Mouse (Mus musculus) mouse embryonic stem cell (cell line): Measurements from ENCODE around the gene Kifc5b.
"Not testable (repeated sequence)": the region's sequence is repeated elsewhere in the genome, so short reads cannot be mapped to it uniquely, and the experiment has no call there.

ENCODE experiments used
- in situ Hi-C, 2 experiments: fragments of 300-500 bp; cut with MboI; formaldehyde crosslinking; loops; 1 replicate in 1 of 2; 3 replicates in 1 of 2; pipeline ENCODE4 v1.14.3; 2019 to 2020; ENCODE audit warnings: low sequenced_read_pairs in 2 of 2, low pct_unique_long_range_greater_than_20kb in 1 of 2, mixed read lengths in 1 of 2; ENCODE audit not compliant: unreplicated experiment in 1 of 2

The Kifc5b gene

DNA sequence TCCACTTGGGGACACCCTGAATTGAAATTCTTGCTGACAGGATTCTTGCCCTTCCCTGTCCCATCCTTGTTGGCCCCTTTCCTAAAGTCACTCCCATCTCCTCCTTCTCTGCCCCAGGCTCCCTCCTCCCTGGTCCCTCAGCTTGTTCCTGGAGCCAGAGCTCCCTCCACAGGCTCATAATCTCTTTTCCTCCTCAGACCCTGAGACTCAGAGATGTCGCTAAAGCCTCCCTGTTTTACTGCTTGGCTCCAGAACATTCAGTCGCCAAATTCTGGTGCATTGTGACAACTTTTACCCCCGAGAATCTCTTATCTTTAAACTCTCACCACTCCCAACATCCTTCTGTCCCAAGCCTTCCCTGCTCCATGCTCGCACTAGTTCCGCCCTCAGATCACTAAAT lies 12.6 kb upstream of the Kifc5b start:
- in situ Hi-C loops = no loop called here

- in situ Hi-C loops = not testable (repeated sequence)
Observed at GRCm38 (mm10) chr17:26907506-26907905, 9.4 kb upstream of the Kifc5b start.

- in situ Hi-C loops = no loop called here
Observed at GRCm38 (mm10) chr17:26915248-26915647, 1.6 kb upstream of the Kifc5b start.

DNA sequence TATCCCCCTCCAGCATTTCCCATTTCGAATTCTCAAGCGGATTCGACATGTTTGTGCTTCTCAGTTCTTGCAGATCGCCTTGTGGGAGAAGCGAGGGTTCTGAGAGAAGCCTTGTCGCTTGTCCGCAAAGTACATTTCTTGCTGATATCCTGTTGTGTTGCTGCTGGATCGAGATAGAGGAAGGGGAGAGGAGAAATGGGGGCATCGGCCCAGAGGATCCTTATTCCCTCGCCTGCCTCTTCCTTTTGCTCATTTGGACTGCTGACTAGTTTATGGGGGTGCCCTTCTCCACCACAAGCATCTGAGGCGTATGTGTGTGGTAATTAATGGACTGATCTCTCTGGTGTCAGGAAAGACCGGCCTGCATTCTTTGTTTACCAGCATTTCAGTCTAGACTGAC lies 669 bp downstream of the Kifc5b start:
- in situ Hi-C loops = not testable (repeated sequence)

- in situ Hi-C loops = no loop called here
Observed at GRCm38 (mm10) chr17:26918343-26918742, 1.5 kb downstream of the Kifc5b start.

- in situ Hi-C loops = not testable (repeated sequence)
Observed at GRCm38 (mm10) chr17:26919516-26919915, 2.6 kb downstream of the Kifc5b start.

DNA sequence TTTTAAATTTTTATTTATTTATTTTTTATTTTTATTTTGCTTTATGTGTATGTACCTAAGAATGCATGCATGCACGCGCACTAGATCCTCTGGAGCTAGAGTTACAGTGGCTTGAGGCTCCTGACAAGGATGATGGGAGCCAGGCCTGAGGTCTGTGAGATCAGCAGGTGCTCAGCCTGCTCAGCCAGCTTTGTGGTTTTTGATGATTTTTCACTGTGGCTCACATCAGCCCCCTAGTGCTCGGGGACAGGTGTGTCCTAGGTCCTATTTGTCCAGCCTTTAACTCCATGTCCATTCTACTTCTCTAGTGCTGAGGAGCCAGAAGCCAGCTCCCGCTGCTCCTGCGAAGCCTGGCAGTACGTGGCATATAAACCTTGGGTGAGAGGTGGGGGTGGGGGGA lies 5.5 kb downstream of the Kifc5b start:
- in situ Hi-C loops = not testable (repeated sequence)

- in situ Hi-C loops = not testable (repeated sequence)
Observed at GRCm38 (mm10) chr17:26925414-26925813, 8.5 kb downstream of the Kifc5b start.

GRCm38 (mm10) chr17:26931795-26932194 lies 14.9 kb downstream of the Kifc5b start:
- in situ Hi-C loops = not testable (repeated sequence)

DNA sequence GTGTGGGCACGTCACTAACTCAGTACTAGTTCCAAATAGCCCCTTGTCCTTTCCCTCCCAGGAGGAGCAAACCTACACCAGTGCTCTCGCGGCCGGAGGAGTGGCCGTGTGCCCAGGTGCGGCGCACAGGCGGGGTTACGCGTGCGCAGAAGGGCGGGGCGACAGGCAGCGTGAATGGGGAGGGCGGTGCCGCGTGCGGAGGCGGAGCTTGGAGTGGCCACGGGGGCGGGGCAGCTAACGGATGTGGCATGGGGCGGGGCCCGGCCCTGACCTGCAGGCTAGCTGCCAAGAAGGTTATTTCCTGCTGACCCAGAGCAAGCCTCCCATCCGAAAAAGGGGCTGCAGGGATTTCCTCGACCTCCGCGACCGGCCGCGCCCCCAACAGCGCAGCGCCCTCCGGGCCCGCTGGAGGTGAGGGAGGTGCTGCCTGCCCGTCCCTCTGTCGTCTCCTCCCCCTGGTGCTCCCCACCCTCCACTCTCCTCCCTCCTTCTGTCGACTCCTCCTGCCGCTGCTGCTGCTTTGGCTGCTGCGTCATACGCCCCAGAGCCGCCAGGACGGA lies 16.0 kb downstream of the Kifc5b start, which contains the start of gene Phf1:
Phf1 (plus strand) TSS at position 214 of the 560 bp plus-strand sequence.
- in situ Hi-C loops = no loop called here

DNA sequence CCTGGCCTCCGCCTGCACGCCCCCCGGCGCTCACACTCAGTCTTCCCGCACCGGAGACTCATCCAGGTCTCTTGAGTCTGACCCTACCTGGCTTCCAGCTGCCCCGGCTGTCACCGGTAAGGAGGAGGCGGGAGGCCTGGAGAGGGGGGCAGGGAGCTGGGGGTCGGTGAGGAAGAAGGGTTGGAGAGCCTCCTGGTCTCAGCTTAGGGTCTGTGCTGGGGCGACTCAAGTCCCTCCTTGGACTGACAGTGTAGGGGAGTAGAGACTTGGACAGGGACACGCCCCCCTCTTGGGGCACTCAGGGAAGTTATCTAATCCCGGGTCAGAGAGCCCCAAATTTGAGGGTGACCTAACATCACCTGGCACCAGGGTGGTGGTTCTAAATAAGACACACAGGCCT lies 16.5 kb downstream of the Kifc5b start:
- in situ Hi-C loops = no loop called here

GRCm38 (mm10) chr17:26933885-26934827 lies 17.3 kb downstream of the Kifc5b start:
- in situ Hi-C loops = no loop called here

DNA sequence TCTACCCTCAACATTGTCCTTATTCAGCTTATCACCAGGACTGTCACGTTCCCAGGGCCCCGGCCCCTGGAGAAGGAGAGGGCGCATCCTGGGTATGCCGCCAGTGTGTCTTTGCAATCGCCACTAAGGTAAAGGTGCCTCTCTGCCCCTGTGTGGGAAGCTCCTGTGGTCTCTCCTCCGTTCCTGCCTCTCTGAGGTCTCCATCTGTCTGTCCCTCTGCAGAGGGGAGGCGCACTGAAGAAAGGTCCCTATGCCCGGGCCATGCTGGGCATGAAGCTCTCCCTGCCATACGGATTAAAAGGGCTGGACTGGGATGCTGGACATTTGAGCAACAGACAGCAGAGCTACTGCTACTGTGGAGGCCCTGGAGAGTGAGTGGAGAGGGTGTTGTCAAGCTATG lies 18.1 kb downstream of the Kifc5b start:
- in situ Hi-C loops = no loop called here

DNA sequence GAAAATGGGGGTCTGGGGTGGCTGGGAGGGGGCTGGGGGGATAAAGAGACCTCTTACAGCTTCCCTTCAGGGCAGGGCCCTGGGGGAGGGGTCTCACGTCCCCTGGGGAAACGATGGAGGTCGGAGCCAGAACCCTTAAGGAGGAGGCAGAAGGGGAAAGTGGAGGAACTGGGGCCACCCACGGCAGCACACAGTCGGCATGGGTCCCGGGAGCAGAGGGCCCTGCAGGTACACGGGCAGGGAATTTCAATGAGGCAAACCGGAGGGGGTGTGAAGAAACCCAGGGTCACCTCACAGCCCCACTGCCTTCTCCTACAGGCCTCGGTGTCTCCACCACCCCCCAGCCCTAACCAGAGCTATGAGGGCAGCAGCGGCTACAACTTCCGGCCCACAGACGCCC lies 19.6 kb downstream of the Kifc5b start:
- in situ Hi-C loops = no loop called here

GRCm38 (mm10) chr17:26936921-26937695 lies 20.2 kb downstream of the Kifc5b start:
- in situ Hi-C loops = no loop called here

- in situ Hi-C loops = no loop called here
Observed at GRCm38 (mm10) chr17:26937883-26938695, 21.2 kb downstream of the Kifc5b start.

DNA sequence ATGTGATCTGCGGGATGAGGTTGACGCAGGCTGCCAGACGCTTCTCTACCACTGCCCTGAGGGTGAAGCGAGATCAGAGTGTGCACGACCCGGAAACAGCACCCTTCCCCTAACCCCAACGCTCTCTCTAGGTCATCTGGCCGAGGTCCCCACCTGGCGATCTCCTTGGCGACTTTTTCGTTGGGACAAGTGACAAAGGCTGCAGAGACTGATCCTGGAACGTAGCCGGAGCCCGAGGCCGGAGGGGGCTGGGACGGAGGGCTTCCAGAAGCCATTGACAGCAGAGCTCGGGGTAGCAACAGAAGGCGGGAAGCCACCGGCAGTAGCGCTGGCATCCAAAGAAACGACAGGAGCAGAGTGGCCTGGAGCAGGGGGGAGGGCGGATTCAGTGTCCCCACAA lies 21.8 kb downstream of the Kifc5b start:
- in situ Hi-C loops = no loop called here

GRCm38 (mm10) chr17:26939178-26939972 lies 22.5 kb downstream of the Kifc5b start, which contains the start of gene Cuta:
Gene Cuta, minus strand, starts transcription at chr17:26939569.
- in situ Hi-C loops = no loop called here
